Mouse (Mus musculus) heart, postnatal 0 days (tissue): ENCODE data around the gene Snx30.

Experiments used
- CTCF ChIP-seq: IDR thresholded peaks from 2 replicates; pipeline ENCODE4 v1.5.1; 2016; ENCODE audit warnings: antibody characterized with exemption, control low read depth, low read depth
- EP300 ChIP-seq: IDR thresholded peaks from 2 replicates; pipeline ENCODE4 v1.6.1; 2016; ENCODE audit warnings: antibody characterized with exemption, low read depth

DNA sequence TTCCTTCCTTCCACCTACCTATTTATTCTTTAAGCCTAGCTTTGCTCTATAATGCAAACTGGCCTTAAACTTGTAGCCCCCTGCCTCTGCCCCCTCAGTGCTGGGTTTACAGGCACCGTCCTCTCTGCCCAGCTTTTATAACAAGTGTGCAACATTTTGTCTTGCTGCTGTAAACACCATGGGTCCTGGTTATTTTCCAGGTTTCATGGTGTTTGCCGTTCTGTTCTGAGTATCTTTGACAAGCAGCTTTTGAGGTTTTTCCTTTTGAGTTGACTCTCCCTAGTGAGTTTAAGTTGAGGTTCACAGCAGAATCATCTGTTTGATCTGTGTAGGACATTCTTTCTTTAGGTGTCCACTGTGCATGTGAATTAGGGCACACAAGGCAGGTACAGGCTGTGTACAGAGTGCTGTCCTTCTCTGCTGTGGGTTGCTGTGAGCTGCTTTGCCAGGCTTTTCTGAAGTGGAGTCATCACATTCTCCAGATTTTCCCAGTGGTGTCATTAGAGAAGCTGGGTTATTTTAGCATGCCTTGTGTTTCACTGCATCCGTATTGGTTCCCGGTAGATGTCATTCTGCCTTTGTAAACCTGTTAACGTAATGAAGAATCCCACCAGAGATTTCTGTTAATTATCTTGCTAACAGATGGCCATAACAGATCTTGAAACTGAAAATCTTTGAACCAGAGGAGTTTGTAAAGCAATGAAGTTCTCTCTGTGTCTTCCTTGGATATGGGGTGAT is 45.4 kb downstream of the Snx30 start:
- TF ChIP-seq CTCF (no peak), EP300 (no peak)
